Mouse (Mus musculus) urinary bladder, postnatal 0 days (tissue): ENCODE measurements around the gene Defa23. TPM values are rescaled to one million over a fixed set of nuclear protein-coding genes. Genes with fewer than 3 reads are reported as not detected.

Experiments
- polyA plus RNA-seq: library from polyadenylated mRNA; unstranded; fragments of >200 nt; fragmentation: Nextera tagmentation; extraction: Ambion mirVana; gene quantifications from 2 replicates; pipeline ENCODE4 v1.2.1, GENCODE M21; 2015

The Defa23 gene
- polyA plus RNA-seq = not detected in 2 replicates

DNA sequence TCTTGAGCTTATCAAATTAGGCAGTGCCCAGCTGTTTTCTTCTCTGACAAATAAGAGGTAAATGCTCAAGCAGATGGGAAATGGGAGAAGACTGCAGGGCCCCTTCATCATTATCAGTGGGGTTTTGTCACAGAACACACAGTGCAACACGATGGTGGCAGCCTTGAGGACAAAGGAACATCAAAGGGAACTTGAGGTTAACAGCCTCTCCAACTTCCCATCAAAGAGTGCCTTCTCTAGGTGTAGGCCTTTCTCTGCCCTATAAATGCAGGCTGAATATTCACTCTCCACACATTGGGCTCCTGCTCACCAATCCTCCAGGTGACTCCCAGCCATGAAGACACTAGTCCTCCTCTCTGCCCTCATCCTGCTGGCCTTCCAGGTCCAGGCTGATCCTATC lies at the start of gene Defa23:
Defa23 (plus strand) TSS at position 301 of the 400 bp plus-strand sequence.

DNA sequence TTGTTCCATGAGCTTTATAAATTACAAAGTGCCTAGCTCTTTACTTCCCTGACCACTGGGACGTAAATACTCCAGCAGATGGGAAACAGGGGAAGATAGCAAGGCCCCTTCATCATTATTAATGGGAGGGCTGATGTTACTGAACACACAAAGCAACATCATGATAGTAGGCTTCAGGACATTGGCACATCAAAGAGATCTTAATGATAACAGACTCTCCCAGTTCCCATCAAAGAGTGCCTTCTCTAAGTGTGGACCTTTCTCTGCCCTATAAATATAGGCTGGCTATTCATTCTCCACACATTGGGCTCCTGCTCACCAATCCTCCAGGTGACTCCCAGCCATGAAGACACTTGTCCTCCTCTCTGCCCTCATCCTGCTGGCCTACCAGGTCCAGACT lies 29.6 kb upstream of the Defa23 start, which contains the start of gene Defa21:
Defa21 (plus strand) TSS at position 301 of the 400 bp plus-strand sequence.

DNA sequence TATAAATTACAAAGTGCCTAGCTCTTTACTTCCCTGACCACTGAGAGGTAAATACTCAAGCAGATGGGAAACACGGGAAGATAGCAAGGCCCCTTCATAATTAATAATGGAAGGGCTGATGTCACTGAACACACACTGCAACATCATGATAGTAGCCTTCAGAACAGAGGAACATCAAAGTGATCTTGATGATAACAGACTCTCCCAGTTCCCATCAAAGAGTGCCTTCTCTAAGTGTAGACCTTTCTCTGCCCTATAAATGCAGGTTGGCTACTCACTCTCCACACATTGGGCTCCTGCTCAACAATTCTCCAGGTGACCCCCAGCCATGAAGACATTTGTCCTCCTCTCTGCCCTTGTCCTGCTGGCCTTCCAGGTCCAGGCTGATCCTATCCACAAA lies 9.9 kb downstream of the Defa23 start, which contains the start of gene Defa35:
Defa35 (plus strand) TSS at position 301 of the 400 bp plus-strand sequence.

DNA sequence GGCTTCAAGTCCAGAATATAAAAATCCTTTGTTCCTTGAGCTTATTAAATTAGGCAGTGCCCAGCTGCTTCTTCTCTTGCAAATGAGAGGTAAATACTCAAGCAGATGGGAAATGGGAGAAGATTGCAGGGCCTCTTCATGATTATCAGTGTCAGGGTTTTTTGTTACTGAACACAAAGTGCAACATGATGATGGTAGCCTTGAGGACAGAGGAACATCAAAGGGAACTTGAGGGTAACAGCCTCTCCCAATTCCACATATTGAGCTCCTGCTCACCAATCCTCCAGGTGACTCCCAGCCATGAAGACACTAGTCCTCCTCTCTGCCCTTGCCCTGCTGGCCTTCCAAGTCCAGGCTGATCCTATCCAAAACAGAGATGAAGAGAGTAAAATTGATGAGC lies 29.3 kb downstream of the Defa23 start, which contains the start of gene Defa25:
Defa25 (plus strand) TSS at position 301 of the 400 bp plus-strand sequence.

DNA sequence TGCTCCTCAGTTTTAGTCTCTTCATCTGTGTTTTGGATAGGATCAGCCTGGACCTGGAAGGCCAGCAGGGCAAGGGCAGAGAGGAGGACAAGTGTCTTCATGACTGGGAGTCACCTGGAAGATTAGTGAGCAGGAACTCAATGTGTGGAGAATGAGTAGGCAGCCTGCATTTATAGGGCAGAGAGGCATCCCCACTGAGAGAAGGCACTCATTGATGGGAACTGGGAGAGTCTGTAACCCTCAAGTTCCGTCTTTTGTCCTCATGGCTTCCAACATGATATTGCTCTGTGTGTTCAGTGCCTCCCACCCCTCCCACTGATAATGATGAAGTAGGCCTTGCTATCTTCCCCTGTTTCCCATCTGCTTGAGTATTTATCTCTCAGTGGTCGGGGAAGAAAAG lies 41.1 kb downstream of the Defa23 start, which contains the start of gene Gm14851:
Gm14851 (minus strand) TSS at position 101 of the 400 bp plus-strand sequence.

Other genes with a start within 250 kb of the Defa23 start
- not detected in 2 replicates for gene Defb33, start 162.4 kb upstream of the Defa23 start, polyA plus RNA-seq
- not detected in 2 replicates for gene Gm15056, start 152.4 kb upstream of the Defa23 start, polyA plus RNA-seq
- gene Gm6040, start 133.0 kb upstream of the Defa23 start, polyA plus RNA-seq = not detected in 2 replicates
- gene AY761185, start 110.3 kb upstream of the Defa23 start, polyA plus RNA-seq = not detected in 2 replicates
- gene Defa21, start 29.5 kb upstream of the Defa23 start, polyA plus RNA-seq = not detected in 2 replicates
- gene Defa35, start 10.0 kb downstream of the Defa23 start, polyA plus RNA-seq = not detected in 2 replicates
- not detected in 2 replicates for gene Defa25, start 29.4 kb downstream of the Defa23 start, polyA plus RNA-seq
- gene Gm14851, start 41.0 kb downstream of the Defa23 start, polyA plus RNA-seq = not detected in 2 replicates
- gene Defa30, start 79.6 kb downstream of the Defa23 start, polyA plus RNA-seq = not detected in 2 replicates
- not detected in 2 replicates for gene Defa22, start 107.2 kb downstream of the Defa23 start, polyA plus RNA-seq
- not detected in 2 replicates for gene Defa31, start 136.6 kb downstream of the Defa23 start, polyA plus RNA-seq
- not detected in 2 replicates for gene Gm15293, start 146.5 kb downstream of the Defa23 start, polyA plus RNA-seq
- gene Gm15292, start 194.7 kb downstream of the Defa23 start, polyA plus RNA-seq = not detected in 2 replicates